Mouse (Mus musculus) kidney, embryonic 15.5 days (tissue): ENCODE measurements around the gene Vsig2. TPM values are rescaled to one million over a fixed set of nuclear protein-coding genes. Genes with fewer than 3 reads are reported as not detected.

ENCODE experiments used
- ATAC-seq: fragments of 200-750 bp; cut with Nextera tagmentation; replicated peaks from 2 replicates; pipeline ENCODE4 v1.8.0; 2017; ENCODE audit warnings: moderate TSS enrichment; ENCODE audit not compliant: low FRiP score
- H3K27ac ChIP-seq: fragments of 300-500 bp; sonication (generic); 2 replicates; pipeline ENCODE4 v1.5.1; 2015; ENCODE audit warnings: mild to moderate bottlenecking, inconsistent platforms
- H3K27me3 ChIP-seq: fragments of 300-500 bp; sonication (generic); 2 replicates; pipeline ENCODE4 v1.6.1; 2015; ENCODE audit warnings: inconsistent platforms
- H3K36me3 ChIP-seq: fragments of 300-500 bp; sonication (generic); 2 replicates; pipeline ENCODE4 v1.6.1; 2015; ENCODE audit warnings: inconsistent platforms
- H3K4me1 ChIP-seq: fragments of 300-500 bp; sonication (generic); 2 replicates; pipeline ENCODE4 v1.6.1; 2015; ENCODE audit warnings: inconsistent platforms
- H3K4me2 ChIP-seq: fragments of 300-500 bp; sonication (generic); 2 replicates; pipeline ENCODE4 v1.6.1; 2015; ENCODE audit warnings: moderate library complexity, mild to moderate bottlenecking, inconsistent platforms
- H3K4me3 ChIP-seq: fragments of 300-500 bp; sonication (generic); replicated peaks from 2 replicates; pipeline ENCODE4 v1.5.1; 2015; ENCODE audit warnings: mild to moderate bottlenecking, inconsistent platforms
- H3K9ac ChIP-seq: fragments of 300-500 bp; sonication (generic); 2 replicates; pipeline ENCODE4 v1.6.1; 2015; ENCODE audit warnings: mild to moderate bottlenecking, inconsistent platforms
- H3K9me3 ChIP-seq: fragments of 300-500 bp; sonication (generic); replicated peaks from 2 replicates; pipeline ENCODE4 v1.6.1; 2016; ENCODE audit warnings: inconsistent platforms
- WGBS: fragments of 180-500 bp; shearing (Covaris S2); methylation state at CpG from one replicate; pipeline ENCODE4 v1.1.7; 2015; ENCODE audit warnings: mixed read lengths; 5-methylcytosine and 5-hydroxymethylcytosine counted together
- polyA plus RNA-seq: library from polyadenylated mRNA; unstranded; fragments of >200 nt; fragmentation: Nextera tagmentation; extraction: Ambion mirVana; gene quantifications from 2 replicates; pipeline ENCODE4 v1.2.1, GENCODE M21; 2015

The Vsig2 gene
- polyA plus RNA-seq, 1 experiment from 2014 or later = 1.4 TPM

GRCm38 (mm10) chr9:37554279-37554678 is 15.2 kb downstream of the Vsig2 start:
- H3K4me3 ChIP-seq = no peak overlapping the region
- no peak overlapping the region for H3K9ac ChIP-seq
- H3K27me3 ChIP-seq = peaks cover 54% of the 10 kb centered on the region
- no peaks in the 10 kb centered on the region for H3K9me3 ChIP-seq
- H3K36me3 ChIP-seq = no peaks in the 10 kb centered on the region
- no peak for ATAC-seq
- H3K27ac ChIP-seq = no peak overlapping the region
- peaks cover 31% of the 10 kb centered on the region for H3K4me1 ChIP-seq
- WGBS = 86% methylated on average over 1 of the region's 1 CpGs
- H3K4me2 ChIP-seq = no peak overlapping the region

- ATAC-seq = peak; percentile 26; the same call in 1 of the 2 replicates
- Histone ChIP-seq H3K27ac (no peak within 1 kb of the TSS), H3K9ac (no peak within 1 kb of the TSS), H3K27me3 (peaks cover 46% of the 10 kb centered on the region), H3K9me3 (no peaks in the 10 kb centered on the region), H3K4me1 (peaks cover 31% of the 10 kb centered on the region), H3K36me3 (no peaks in the 10 kb centered on the region), H3K4me3 (no peak within 1 kb of the TSS), H3K4me2 (no peak within 1 kb of the TSS)
- 21% methylated on average over 7 of the region's 7 CpGs for WGBS
Measured at GRCm38 (mm10) chr9:37554838-37555748, 16.0 kb downstream of the Vsig2 start, which contains the start of gene Siae. Siae (plus strand) TSS chr9:37555698.

- peaks cover 34% of the 10 kb centered on the region for H3K27me3 ChIP-seq
- no peak overlapping the region for H3K27ac ChIP-seq
- no peak overlapping the region for H3K9ac ChIP-seq
- H3K4me3 ChIP-seq = no peak overlapping the region
- H3K4me1 ChIP-seq = peaks cover 30% of the 10 kb centered on the region
- H3K36me3 ChIP-seq = no peaks in the 10 kb centered on the region
- no peak overlapping the region for H3K4me2 ChIP-seq
- no peaks in the 10 kb centered on the region for H3K9me3 ChIP-seq
- 84% methylated on average over 3 of the region's 3 CpGs for WGBS
- no peak for ATAC-seq
Measured at GRCm38 (mm10) chr9:37556366-37556765, 17.3 kb downstream of the Vsig2 start.

GRCm38 (mm10) chr9:37560617-37561016 is 21.6 kb downstream of the Vsig2 start:
- H3K36me3 ChIP-seq = no peaks in the 10 kb centered on the region
- no peak overlapping the region for H3K4me3 ChIP-seq
- peaks cover under 1% of the 10 kb centered on the region; the same call in 1 of the 2 replicates for H3K4me1 ChIP-seq
- no peak for ATAC-seq
- no peak overlapping the region for H3K4me2 ChIP-seq
- no peak overlapping the region for H3K27ac ChIP-seq
- no peak overlapping the region for H3K9ac ChIP-seq
- 92% methylated on average over 2 of the region's 2 CpGs for WGBS
- no peaks in the 10 kb centered on the region for H3K9me3 ChIP-seq
- H3K27me3 ChIP-seq = peaks cover 3% of the 10 kb centered on the region; the same call in 1 of the 2 replicates

- WGBS = 48% methylated on average over 1 of the region's 1 CpGs
- H3K4me1 ChIP-seq = peaks cover 14% of the 10 kb centered on the region
- H3K27ac ChIP-seq = no peak overlapping the region
- H3K4me2 ChIP-seq = no peak overlapping the region
- H3K9me3 ChIP-seq = no peaks in the 10 kb centered on the region
- no peak overlapping the region for H3K4me3 ChIP-seq
- no peak overlapping the region for H3K9ac ChIP-seq
- ATAC-seq = no peak
- no peaks in the 10 kb centered on the region for H3K36me3 ChIP-seq
- H3K27me3 ChIP-seq = no peaks in the 10 kb centered on the region
Measured at GRCm38 (mm10) chr9:37563805-37564204, 24.8 kb downstream of the Vsig2 start.

GRCm38 (mm10) chr9:37567019-37567418 is 28.0 kb downstream of the Vsig2 start:
- Histone ChIP-seq H3K4me2 (no peak overlapping the region), H3K4me3 (no peak overlapping the region), H3K27ac (no peak overlapping the region), H3K9me3 (no peaks in the 10 kb centered on the region), H3K36me3 (no peaks in the 10 kb centered on the region), H3K27me3 (no peaks in the 10 kb centered on the region), H3K9ac (no peak overlapping the region), H3K4me1 (peaks cover 19% of the 10 kb centered on the region)
- ATAC-seq = no peak
- WGBS = 84% methylated on average over 2 of the region's 2 CpGs

- 31% methylated on average over 5 of the region's 5 CpGs for WGBS
- H3K9ac ChIP-seq = no peak overlapping the region
- peak overlapping the region; percentile 55; the same call in 1 of the 2 replicates for H3K4me2 ChIP-seq
Measured at GRCm38 (mm10) chr9:37567454-37567853, 28.4 kb downstream of the Vsig2 start.

GRCm38 (mm10) chr9:37567892-37568604 is 29.0 kb downstream of the Vsig2 start:
- Histone ChIP-seq H3K36me3 (no peaks in the 10 kb centered on the region), H3K27ac (peak overlapping the region; percentile 15; the same call in 1 of the 2 replicates), H3K4me1 (peaks cover 19% of the 10 kb centered on the region), H3K9ac (no peak overlapping the region), H3K27me3 (no peaks in the 10 kb centered on the region), H3K4me3 (0 out of 2 replicates have a peak overlapping the region, but pooled peaks have one; percentile 7), H3K9me3 (no peaks in the 10 kb centered on the region), H3K4me2 (peak overlapping the region; percentile 55)
- 11% methylated on average over 15 of the region's 15 CpGs for WGBS
- ATAC-seq = peak; percentile 68

More at GRCm38 (mm10) chr9:37567454-37567853, 28.4 kb downstream of the Vsig2 start:
- H3K27me3 ChIP-seq = no peaks in the 10 kb centered on the region
- no peaks in the 10 kb centered on the region for H3K36me3 ChIP-seq
- no peaks in the 10 kb centered on the region for H3K9me3 ChIP-seq
- no peak for ATAC-seq
- H3K4me3 ChIP-seq = 0 out of 2 replicates have a peak overlapping the region, but pooled peaks have one; percentile 7
- no peak overlapping the region for H3K27ac ChIP-seq
- peaks cover 19% of the 10 kb centered on the region for H3K4me1 ChIP-seq

- Histone ChIP-seq H3K9ac (no peak overlapping the region), H3K27ac (0 out of 2 replicates have a peak overlapping the region, but pooled peaks have one; percentile 15), H3K9me3 (no peaks in the 10 kb centered on the region), H3K4me1 (peaks cover 19% of the 10 kb centered on the region), H3K4me3 (no peak overlapping the region), H3K4me2 (peak overlapping the region; percentile 55), H3K27me3 (no peaks in the 10 kb centered on the region), H3K36me3 (no peaks in the 10 kb centered on the region)
- 39% methylated on average over 4 of the region's 4 CpGs for WGBS
- peak; percentile 51 for ATAC-seq
Measured at GRCm38 (mm10) chr9:37568605-37569214, 29.7 kb downstream of the Vsig2 start.

GRCm38 (mm10) chr9:37569231-37569835 is 30.3 kb downstream of the Vsig2 start:
- no peaks in the 10 kb centered on the region for H3K27me3 ChIP-seq
- H3K4me3 ChIP-seq = no peak overlapping the region
- no peaks in the 10 kb centered on the region for H3K36me3 ChIP-seq
- WGBS = 56% methylated on average over 2 of the region's 2 CpGs
- H3K4me2 ChIP-seq = no peak overlapping the region
- no peak overlapping the region for H3K9ac ChIP-seq
- peaks cover 19% of the 10 kb centered on the region for H3K4me1 ChIP-seq
- ATAC-seq = no peak
- H3K9me3 ChIP-seq = no peaks in the 10 kb centered on the region
- no peak overlapping the region for H3K27ac ChIP-seq

- no peaks in the 10 kb centered on the region for H3K9me3 ChIP-seq
- H3K4me2 ChIP-seq = no peak overlapping the region
- H3K4me3 ChIP-seq = no peak overlapping the region
- H3K9ac ChIP-seq = no peak overlapping the region
- peaks cover 3% of the 10 kb centered on the region; the same call in 1 of the 2 replicates for H3K27me3 ChIP-seq
- WGBS = 57% methylated on average over 3 of the region's 3 CpGs
- ATAC-seq = no peak
- H3K27ac ChIP-seq = no peak overlapping the region
- peaks cover 24% of the 10 kb centered on the region for H3K4me1 ChIP-seq
- H3K36me3 ChIP-seq = no peaks in the 10 kb centered on the region
Measured at GRCm38 (mm10) chr9:37572204-37572876, 33.3 kb downstream of the Vsig2 start.
